Mouse (Mus musculus) A20 (cell line): ENCODE data around the gene Ppard.
"Not testable (repeated sequence)": the region's sequence is repeated elsewhere in the genome, so short reads cannot be mapped to it uniquely, and the experiment has no call there.

ENCODE experiments used
- DNase-seq: peaks from one replicate; pipeline ENCODE4 v3.0.0-alpha.2; 2011; ENCODE audit warnings: low read depth, low spot score

Gene Ppard

GRCm38 (mm10) chr17:28313212-28313879 lies 80.8 kb downstream of the Ppard start, which contains the start of gene Fance:
Gene Fance (plus strand): TSS chr17:28313519.
- DNase-seq = peak; percentile 99

DNA sequence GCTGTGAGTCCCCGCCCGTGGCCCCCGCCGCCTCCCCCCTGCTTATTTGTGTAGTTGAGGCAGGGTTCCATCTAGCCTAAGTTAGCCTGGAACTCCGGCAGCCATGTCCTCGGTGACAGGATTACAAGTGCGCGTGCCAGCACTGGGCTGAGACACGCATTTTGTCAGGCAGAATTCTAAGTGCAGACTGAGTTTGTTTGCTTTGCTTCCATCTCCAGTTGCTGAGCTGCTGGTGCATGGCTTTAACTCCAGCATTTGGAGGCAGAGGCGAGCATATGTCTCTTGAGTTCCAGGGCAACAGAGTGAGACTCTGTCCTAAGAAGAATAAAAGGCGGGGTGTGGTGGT lies 81.4 kb downstream of the Ppard start:
- peak; percentile 66 for DNase-seq

GRCm38 (mm10) chr17:28315611-28316160 lies 83.2 kb downstream of the Ppard start:
- no peak for DNase-seq

- DNase-seq = no peak
These were observed 84.0 kb downstream of the Ppard start for GRCm38 (mm10) chr17:28316476-28316875.

DNA sequence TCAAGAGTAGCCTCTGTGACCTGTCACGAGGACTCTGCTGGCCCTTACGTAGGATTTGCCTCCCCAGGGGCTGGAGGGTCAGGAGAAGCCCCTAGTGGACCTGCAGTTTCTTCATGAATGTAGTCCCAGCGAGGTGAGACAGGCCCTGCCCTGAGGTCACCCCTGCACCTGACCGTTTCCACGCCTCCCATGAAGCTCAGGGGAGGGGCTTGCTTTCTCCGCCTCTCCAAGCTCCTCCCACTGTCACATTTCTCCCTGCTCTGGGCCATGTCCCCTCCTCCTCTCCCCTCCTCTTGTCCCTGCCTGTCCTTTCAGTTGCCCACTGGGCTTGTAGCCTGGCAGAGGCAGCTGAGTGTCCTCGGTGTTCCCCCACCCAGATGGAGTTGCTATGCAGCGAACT lies 84.6 kb downstream of the Ppard start:
- no peak for DNase-seq

- no peak for DNase-seq
These were observed 85.2 kb downstream of the Ppard start for GRCm38 (mm10) chr17:28317725-28318124.

DNA sequence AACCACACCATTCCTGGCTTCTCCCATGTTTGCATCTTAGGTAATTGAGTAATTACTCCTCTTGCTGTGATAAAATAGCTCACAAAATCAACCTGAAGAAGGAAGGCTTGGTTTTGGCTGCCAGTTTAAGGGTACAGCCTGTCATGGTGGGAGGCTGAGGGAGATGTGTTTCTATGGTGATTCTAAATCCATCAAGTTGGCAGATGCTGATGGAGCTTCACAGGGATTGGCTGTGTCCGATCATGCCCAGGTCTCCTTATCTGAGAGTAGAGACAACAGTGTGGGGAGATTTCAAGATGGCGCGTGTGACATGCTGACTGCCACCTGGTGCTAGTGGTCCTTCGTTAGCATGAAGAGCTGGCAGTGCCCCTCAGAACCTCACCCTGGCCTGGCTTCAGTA lies 89.2 kb downstream of the Ppard start:
- no peak for DNase-seq

- no peak for DNase-seq
These were observed 91.3 kb downstream of the Ppard start for GRCm38 (mm10) chr17:28323786-28324185.

- DNase-seq = not testable (repeated sequence)
These were observed 91.9 kb downstream of the Ppard start for GRCm38 (mm10) chr17:28324416-28324815.

- DNase-seq = no peak
These were observed 93.3 kb downstream of the Ppard start for GRCm38 (mm10) chr17:28325751-28326150.

DNA sequence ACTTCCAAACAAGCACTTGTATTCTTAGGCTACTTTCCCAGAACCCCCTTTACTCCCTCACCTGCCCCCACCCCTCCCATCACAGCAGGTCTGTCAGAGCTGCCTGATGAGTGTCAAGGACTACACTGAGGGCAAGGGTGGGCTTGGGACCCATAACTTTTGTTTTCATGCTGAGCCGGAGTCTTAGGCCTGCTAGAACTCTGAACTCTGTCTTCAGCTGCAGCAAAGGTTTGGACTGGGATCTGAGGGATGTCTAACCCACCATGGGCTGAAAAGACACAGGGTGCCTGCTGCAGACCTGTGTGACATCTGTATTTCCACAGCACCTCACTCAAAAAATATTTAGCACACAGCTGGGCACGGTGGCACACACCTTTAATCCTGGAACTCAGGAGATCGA lies 94.5 kb downstream of the Ppard start:
- DNase-seq = no peak

GRCm38 (mm10) chr17:28327673-28328325 lies 95.3 kb downstream of the Ppard start:
- no peak for DNase-seq

DNA sequence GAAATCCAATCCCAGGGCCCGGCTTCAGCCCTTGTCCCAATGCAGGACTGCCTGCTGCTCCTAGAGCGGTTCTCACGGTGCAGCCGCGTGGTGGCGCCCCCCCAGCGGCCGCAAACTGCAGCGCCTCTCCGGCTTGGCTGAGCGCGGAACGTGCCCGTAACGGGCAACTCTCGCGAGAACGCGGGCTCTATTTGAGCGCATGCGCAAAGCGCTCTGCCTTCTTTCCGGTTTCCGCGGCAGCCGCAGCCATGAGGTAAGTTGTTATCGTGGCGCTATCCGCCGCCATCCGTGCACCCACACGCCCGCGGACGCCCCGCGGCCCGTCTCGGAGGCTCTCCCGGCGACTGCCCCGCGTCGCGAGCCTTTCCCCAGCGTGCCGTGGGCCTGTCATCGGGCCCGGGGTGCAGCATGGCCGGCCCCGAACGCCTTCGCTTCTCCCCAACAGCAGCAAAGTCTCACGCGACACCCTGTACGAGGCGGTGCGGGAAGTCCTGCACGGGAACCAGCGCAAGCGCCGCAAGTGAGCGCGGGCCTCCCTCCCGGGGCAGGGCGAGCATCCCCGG lies 95.9 kb downstream of the Ppard start, which contains the start of gene Rpl10a:
Gene Rpl10a (plus strand): TSS at position 106 of the 563 bp plus-strand sequence.
- peak; percentile 96 for DNase-seq

DNA sequence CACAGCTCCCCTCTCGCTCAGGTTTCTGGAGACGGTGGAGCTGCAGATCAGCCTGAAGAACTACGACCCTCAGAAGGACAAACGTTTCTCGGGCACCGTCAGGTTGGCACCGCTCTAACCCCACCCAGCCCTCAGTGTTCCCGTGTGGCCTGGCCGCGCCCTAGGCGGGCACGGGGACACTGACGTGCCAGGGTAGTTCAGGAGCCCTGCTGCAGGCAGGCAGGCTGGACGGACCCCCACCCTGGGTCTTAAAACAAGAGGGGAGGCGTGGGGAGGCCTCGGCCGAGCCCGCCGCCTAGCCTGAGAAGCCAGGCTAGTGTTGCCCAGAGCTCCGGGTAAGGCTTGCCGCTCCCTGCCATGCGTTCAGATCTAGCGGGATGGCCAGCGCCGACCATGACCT lies 96.4 kb downstream of the Ppard start:
- peak; percentile 34 for DNase-seq

DNA sequence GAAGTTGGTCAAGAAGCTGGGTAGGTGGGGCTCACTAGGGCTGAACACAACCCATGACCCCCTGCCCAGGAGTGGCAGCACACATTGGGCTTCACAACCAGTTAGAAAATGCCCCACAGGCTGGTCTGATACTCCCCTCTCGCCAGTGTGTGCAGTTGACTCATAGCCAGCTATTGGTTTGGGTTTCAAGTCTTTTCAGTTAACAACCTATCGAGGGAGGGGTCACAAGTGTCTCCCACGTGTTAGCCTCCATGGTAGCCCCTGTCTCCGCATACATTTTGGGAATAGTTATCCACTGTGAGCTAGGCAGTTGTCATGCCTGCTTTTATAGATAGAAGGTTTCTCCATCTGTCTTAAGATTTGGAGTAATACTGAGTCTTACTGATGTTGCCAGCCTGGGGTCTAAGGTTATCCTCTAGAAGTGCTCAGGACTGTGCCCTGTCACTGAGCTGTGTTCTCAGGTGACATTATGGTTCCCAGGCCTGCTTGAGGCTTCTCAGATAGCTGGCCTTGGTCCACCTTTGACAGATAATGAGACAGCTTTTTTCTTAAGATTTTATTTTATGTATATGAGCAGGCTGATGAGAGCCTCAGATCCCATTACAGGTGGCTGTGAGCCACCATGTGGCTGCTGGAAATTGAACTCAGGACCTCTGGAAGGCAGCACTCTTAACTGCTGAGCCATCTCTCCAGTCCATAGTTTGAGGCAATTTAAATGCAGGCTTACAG lies 97.2 kb downstream of the Ppard start:
- DNase-seq = peak; percentile 34

- DNase-seq = no peak
These were observed 97.7 kb downstream of the Ppard start for GRCm38 (mm10) chr17:28330232-28330546.

- DNase-seq = not testable (repeated sequence)
These were observed 98.1 kb downstream of the Ppard start for GRCm38 (mm10) chr17:28330590-28330989.

- peak; percentile 45 for DNase-seq
These were observed 99.0 kb downstream of the Ppard start for GRCm38 (mm10) chr17:28331241-28332112.

DNA sequence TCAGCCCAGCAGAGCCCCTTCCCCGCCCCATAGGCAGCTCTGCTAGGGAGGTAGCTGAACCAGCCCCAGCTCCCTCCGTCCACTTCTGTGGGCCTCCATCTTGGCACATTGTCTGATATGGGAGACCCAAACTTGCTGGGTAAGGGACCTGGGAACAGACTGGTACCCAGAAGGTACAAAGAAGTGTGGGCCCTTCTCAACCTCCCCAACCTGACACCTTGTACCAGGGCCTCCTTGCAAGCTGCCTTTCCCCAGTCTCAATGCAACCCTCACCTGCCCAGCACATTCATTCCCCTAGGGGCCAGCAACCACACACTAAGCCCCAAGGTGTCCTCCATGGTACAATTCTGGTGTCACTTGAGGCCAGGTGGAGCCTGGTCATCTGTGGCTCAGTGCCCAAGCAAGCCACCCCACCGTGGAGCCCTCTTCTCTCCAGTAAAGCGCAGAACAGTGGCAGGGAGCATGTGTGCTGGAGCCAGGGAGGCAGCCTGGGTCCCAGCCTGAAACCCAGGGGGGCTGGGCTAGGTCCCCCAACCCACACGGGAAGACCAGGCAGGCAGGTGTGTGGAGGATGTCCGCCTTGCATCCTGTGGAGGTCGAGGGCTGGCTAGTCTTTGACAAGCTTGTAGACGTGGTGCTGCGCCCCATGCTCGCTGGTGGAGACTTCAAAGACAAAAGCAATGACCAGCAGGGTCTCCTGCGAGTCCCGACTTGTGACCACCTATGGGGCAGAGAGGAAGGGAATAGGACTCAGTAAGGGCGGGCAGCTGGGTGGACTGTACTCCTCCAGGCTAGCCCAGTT lies 99.8 kb downstream of the Ppard start:
- peak; percentile 60 for DNase-seq

- DNase-seq = peak; percentile 18
These were observed 100.5 kb downstream of the Ppard start for GRCm38 (mm10) chr17:28332915-28333546.
